Mouse (Mus musculus) CH12F3 (cell line): ENCODE data around the gene Polr2l.

Source experiments
- in situ Hi-C: fragments of 300-500 bp; cut with MboI; formaldehyde crosslinking; loops from 2 replicates; pipeline ENCODE4 v1.14.3; 2020; ENCODE audit warnings: low sequenced_read_pairs

The Polr2l gene

GRCm38 (mm10) chr7:141468522-141469211, 6.3 kb downstream of the Polr2l start:
- in situ Hi-C loops: no loop called here

- in situ Hi-C loops: no loop called here
These were observed 6.8 kb downstream of the Polr2l start for GRCm38 (mm10) chr7:141468164-141468521.

- in situ Hi-C loops: no loop called here
These were observed 7.5 kb downstream of the Polr2l start, which contains the start of gene Cd151 for GRCm38 (mm10) chr7:141467230-141468030. Gene Cd151, plus strand, starts transcription at chr7:141467392.

- in situ Hi-C loops: no loop called here
These were observed 8.3 kb downstream of the Polr2l start for GRCm38 (mm10) chr7:141466607-141467148.

GRCm38 (mm10) chr7:141466045-141466394, 8.9 kb downstream of the Polr2l start:
- in situ Hi-C loops: no loop called here

GRCm38 (mm10) chr7:141465388-141466044, 9.4 kb downstream of the Polr2l start:
- in situ Hi-C loops: no loop called here

GRCm38 (mm10) chr7:141464603-141465201, 10.2 kb downstream of the Polr2l start:
- in situ Hi-C loops: no loop called here

- in situ Hi-C loops: no loop called here
These were observed 10.9 kb downstream of the Polr2l start for GRCm38 (mm10) chr7:141463824-141464602.

- in situ Hi-C loops: no loop called here
These were observed 12.6 kb downstream of the Polr2l start for GRCm38 (mm10) chr7:141462333-141462821.

- in situ Hi-C loops: no loop called here
These were observed 13.2 kb downstream of the Polr2l start for GRCm38 (mm10) chr7:141461521-141462332.

- in situ Hi-C loops: no loop called here
These were observed 14.4 kb downstream of the Polr2l start, which contains the start of gene Cracr2b for GRCm38 (mm10) chr7:141460391-141461113. Gene Cracr2b, plus strand, starts transcription at chr7:141461094.

- in situ Hi-C loops: no loop called here
These were observed 14.9 kb downstream of the Polr2l start for GRCm38 (mm10) chr7:141460001-141460390.

GRCm38 (mm10) chr7:141459301-141459711, 15.6 kb downstream of the Polr2l start:
- in situ Hi-C loops: no loop called here

GRCm38 (mm10) chr7:141458661-141459060, 16.3 kb downstream of the Polr2l start:
- in situ Hi-C loops: no loop called here

GRCm38 (mm10) chr7:141457986-141458660, 16.8 kb downstream of the Polr2l start:
- in situ Hi-C loops: no loop called here

- in situ Hi-C loops: no loop called here
These were observed 17.7 kb downstream of the Polr2l start for GRCm38 (mm10) chr7:141457236-141457635.

- in situ Hi-C loops: no loop called here
These were observed 18.2 kb downstream of the Polr2l start for GRCm38 (mm10) chr7:141456739-141457138.
